Mouse (Mus musculus) effector memory CD4-positive, alpha-beta T cell, adult 7 months (primary cell): ENCODE measurements around the gene Rpusd2. TPM values are rescaled to one million over a fixed set of nuclear protein-coding genes. Genes with fewer than 3 reads are reported as not detected.

Experiments
- polyA plus RNA-seq: library from polyadenylated mRNA; unstranded; fragments of 100-300 nt; shearing (Covaris generic); gene quantifications from one replicate; pipeline ENCODE4 v1.2.1, GENCODE M21; 2017

The Rpusd2 gene
- polyA plus RNA-seq = 3.2 TPM

DNA sequence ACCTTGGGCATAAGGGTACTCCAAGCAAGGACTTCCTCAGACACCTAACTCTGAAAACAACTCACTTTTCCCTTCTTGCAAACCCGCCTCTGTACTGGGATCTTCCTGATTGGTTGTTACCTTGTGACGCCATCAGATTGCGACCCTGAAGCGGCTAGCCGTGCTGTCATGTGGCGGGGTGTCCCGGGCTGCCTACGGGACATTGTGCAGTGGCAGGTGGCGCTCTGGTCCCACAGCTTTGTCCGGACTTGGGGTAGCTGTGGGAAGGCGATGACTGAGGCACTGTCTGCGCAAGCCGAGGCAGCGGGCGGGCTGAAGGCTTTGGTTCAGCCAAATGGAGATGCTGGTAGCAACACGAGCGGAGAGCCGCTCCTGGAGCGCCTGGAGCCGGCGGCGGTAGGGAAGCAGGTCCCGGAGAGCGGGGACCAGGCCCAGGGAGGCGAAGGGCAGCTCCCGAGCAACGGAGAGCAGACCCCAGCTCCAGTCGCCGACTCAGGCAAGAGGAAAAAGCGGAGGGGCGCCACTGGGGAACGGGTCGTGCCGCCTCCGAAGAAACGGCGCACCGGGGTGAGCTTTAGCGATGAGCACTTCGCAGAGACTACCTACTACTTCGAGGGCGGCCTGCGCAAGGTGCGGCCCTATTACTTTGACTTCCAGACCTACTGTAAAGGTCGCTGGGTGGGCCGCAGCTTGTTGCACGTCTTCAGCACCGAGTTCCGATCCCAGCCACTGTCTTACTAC is at the start of gene Rpusd2:
TSS of gene Rpusd2 (plus strand) at position 135 of the 741 bp plus-strand sequence.

DNA sequence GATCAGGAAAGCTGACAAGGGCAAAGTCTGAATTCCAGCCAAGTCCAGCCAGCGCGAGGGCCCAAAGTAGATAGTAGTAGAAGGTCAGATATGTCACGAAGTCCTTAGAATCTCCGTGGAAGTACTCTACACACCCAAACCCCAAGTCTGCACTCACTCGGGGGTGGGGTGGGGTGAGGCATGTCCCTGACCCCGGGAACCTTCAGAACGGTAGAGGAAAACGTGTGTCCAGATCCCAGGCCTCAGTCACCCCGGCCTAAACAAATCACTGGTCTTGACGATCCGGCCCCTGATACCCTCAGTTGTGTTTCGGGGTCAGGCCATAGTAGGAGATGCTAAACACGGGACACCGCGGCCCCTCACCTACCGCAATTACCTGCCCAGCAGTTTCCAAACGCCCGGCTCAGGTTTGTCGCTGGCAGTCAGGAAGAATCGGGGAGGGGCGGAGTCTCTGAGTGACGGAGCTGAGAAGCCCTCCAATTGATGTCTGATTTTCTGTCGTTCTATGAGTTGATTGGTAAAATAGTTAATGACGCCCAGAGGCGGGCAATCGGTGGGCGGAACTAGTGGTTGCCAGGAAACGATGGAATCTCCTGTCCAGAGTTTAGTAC is 5.5 kb upstream of the Rpusd2 start, which contains the start of gene Ccdc32:
TSS of gene Ccdc32 (minus strand) at position 453 of the 611 bp plus-strand sequence.

DNA sequence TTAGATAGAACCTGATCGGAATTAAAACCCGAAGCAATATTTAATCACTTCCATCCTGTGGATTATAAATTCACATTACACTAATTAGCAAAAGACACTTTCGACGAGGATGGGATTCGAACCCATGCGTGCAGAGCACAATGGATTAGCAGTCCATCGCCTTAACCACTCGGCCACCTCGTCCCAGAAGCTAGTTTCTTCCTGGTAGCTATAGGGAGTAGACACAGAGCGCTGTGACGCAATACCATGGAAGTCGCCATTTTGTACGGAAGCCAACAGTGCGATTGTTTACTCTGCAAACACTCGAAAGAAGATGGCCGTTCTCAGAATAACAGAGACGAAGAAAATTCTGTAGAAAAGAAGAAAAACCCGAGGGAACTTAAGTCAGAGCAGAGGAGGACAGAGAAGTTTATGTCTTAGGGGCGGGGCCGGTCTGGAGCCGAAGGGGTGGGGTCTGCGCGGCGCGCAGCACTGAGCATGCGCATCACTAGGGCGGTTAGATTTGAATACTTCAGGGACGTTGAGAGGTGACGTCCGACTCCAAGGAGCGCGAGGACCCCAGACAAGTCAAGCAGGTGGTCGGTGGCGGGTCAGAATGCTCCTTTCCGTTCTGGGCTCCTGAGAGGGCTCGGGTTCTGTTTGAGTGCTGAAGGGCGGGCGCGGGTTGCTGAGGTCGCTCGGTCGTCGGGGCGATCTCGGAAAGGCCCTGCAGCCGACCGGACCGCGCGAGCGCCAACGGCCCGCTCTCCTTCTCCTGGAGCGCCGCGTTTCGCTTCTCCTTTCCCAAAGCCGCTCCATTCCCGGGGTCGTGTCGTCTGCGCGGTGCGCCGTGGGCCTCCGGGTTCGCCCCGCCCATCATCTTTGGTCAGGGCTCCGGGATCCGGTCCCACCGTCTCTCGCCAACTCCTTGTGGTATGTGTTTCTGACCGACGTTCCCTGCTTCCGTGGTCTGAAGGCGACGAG is 12.3 kb downstream of the Rpusd2 start, which contains the start of gene Knl1:
TSS of gene Knl1 (plus strand) at position 471 of the 963 bp plus-strand sequence.

Other genes with a start within 250 kb of the Rpusd2 start
- 6.7 TPM for gene Knstrn, start 220.8 kb upstream of the Rpusd2 start, polyA plus RNA-seq
- 79.3 TPM for gene Ivd, start 172.8 kb upstream of the Rpusd2 start, polyA plus RNA-seq
- 16.6 TPM for gene Bahd1, start 134.4 kb upstream of the Rpusd2 start, polyA plus RNA-seq
- gene Chst14, start 108.3 kb upstream of the Rpusd2 start, polyA plus RNA-seq = not detected
- gene Ccdc32, start 5.4 kb upstream of the Rpusd2 start, polyA plus RNA-seq = 11.3 TPM
- gene Knl1, start 12.3 kb downstream of the Rpusd2 start, polyA plus RNA-seq = 1.2 TPM
- 2.1 TPM for gene Rad51, start 78.0 kb downstream of the Rpusd2 start, polyA plus RNA-seq
- 25.3 TPM for gene Rmdn3, start 122.2 kb downstream of the Rpusd2 start, polyA plus RNA-seq
- gene Gchfr, start 133.0 kb downstream of the Rpusd2 start, polyA plus RNA-seq = not detected
- not detected for gene Gm14137, start 139.7 kb downstream of the Rpusd2 start, polyA plus RNA-seq
- gene Zfyve19, start 173.8 kb downstream of the Rpusd2 start, polyA plus RNA-seq = 32.0 TPM
- 17.9 TPM for gene Dnajc17, start 174.0 kb downstream of the Rpusd2 start, polyA plus RNA-seq
- not detected for gene Ppp1r14d, start 195.1 kb downstream of the Rpusd2 start, polyA plus RNA-seq
- gene Spint1, start 202.6 kb downstream of the Rpusd2 start, polyA plus RNA-seq = 0.39 TPM
- gene Rhov, start 236.5 kb downstream of the Rpusd2 start, polyA plus RNA-seq = not detected